Mouse (Mus musculus) erythroblast, adult 5-6 weeks (primary cell): ENCODE results near the gene Drd3. TPM values are rescaled to one million over a fixed set of nuclear protein-coding genes. Genes with fewer than 3 reads are reported as not detected.

ENCODE experiments used
- ATAC-seq: replicated peaks from 2 replicates; pipeline ENCODE4 v1.8.0; 2016; ENCODE audit warnings: moderate number of reproducible peaks, mild to moderate bottlenecking, moderate TSS enrichment, inconsistent platforms; ENCODE audit not compliant: poor library complexity, low FRiP score, severe bottlenecking
- total RNA-seq, 2 experiments: library from RNA; stranded (forward) in 1 of 2; stranded (reverse) in 1 of 2; fragments of 150-400 nt in 1 of 2; fragments of 200-764, 138-1000 nt in 1 of 2; gene quantifications; 2 replicates each; pipeline versions ENCODE4 v1.2.3 to v1.2.4; 2015 to 2017; ENCODE audit warnings: low replicate concordance in 2 of 2

The Drd3 gene
- total RNA-seq, 2 experiments from 2014 or later: not detected

- no peak for ATAC-seq
These were observed 46.4 kb downstream of the Drd3 start for GRCm38 (mm10) chr16:43800119-43800721.

DNA sequence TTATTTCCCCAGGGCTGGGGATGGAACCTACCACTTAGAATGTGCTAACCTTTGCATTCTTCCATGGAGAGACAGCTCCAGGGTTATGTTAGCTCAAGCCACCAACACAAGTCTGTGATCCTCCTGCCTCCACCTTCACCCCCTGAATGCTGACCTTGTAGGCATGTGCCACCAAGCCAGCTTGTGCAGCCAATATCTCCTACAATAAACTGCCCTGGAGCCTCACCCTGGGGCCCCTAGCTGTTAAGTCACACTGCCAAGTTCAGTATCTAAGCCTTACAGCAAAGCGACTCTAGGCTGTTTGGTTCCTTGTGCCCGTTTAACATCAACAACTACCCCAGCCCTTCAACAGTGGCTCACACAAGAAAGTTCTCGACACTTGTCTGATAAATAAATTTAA lies 47.3 kb downstream of the Drd3 start:
- no peak for ATAC-seq

DNA sequence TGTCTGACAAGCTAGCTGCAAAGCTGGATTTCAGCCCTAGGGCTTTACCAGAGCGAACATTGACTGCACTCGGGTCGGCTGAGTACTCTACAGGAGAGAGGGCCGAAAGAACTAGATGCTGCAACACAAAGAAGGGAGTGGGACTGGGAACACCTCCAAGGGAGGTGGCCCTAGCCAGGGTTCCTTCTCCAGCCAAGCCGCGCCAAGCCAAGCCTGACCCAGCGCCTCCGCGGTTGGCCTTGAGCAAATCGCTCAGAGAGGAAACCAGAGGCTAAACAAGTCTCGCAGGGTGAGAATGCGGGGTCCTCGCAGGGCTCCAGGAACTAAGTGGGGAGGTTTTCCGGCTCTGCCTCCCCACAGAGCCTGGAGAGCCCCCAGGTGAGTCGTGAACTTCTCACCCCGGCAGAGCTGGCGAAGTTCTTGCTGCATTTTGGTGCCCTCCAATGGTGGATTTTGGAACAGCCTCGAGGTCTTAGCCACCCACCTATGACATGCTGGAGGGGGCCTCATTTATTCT lies 48.0 kb downstream of the Drd3 start:
- no peak for ATAC-seq

DNA sequence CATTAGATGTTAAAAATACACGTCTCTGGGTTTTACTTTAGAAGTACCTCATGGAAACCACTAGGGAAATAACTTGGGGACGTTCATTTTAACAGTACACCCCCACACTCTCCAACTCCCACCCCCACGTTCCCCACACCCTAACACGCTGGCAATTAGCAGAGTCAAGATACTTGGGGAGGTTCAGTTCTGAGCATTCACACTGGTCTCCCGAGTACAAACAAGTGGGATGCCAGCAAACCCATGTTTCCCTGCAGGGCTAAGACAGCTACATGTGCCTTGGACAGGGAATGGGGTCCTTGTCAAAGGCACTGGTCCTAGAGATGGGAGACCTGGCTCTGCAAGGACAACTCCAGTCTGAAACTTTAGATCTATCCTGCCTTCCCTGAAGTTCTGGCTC lies 48.6 kb downstream of the Drd3 start:
- ATAC-seq: no peak

- ATAC-seq: no peak
These were observed 50.5 kb downstream of the Drd3 start for GRCm38 (mm10) chr16:43804364-43804763.

DNA sequence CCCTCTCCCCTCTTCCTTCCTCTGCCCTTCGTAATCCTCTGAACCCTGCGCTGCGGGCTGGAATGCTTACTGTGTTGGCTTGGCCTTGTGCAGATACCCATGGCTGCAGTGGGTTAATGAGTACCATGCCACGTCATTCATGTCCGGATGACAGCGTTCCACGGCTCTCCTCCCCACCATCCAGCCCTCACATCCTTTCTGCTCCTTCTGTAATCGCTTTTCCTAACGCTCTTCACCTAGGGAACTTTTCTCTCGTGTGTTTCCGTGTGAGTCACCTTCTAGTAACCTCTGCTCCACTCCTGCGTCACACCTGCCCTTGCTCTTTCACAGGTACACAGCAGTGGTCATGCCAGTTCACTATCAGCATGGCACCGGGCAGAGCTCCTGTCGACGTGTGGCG lies 53.2 kb downstream of the Drd3 start:
- no peak for ATAC-seq

- no peak for ATAC-seq
These were observed 55.6 kb downstream of the Drd3 start for GRCm38 (mm10) chr16:43809429-43809828.

GRCm38 (mm10) chr16:43811402-43811801 lies 57.6 kb downstream of the Drd3 start:
- no peak for ATAC-seq

DNA sequence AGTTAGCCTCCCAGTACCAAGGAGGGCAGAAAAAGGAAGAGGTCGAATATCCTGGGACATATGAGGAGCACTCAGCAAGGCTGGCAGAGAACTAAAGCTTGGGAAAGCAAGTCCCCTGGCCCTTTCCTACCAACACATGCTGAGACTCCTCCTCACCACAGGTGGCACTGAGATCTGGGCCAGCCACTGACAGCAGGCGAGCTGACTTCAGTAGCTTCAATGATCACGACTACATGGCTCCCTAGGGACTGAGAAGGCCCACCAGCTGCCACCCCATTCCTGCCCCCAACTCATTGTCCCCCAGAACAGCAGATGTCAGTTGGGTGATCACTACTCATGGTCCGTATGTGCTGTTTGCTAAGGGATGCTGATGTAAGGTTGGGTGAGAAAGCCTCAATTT lies 60.8 kb downstream of the Drd3 start:
- no peak for ATAC-seq

- ATAC-seq: no peak
These were observed 62.5 kb downstream of the Drd3 start for GRCm38 (mm10) chr16:43816321-43816720.

DNA sequence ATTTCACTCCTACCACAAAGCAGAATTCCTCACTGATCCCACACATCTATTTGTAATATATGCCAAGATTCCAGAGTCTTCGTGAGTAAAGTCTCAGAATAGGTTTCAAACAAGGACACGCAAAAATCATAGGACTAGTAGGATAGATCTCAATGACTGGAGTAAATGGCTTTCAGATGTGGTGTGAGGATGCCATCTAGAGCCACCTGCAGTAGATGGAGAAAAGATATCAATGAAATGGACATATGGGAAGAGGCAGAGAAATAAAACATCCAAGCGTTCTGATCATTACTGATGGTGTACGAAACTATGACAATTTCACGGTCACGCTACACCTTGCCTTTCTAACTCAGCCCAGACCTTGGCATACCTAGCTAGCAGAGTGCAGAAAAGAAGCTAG lies 64.6 kb downstream of the Drd3 start:
- no peak for ATAC-seq

GRCm38 (mm10) chr16:43827492-43827891 lies 73.7 kb downstream of the Drd3 start:
- no peak for ATAC-seq

DNA sequence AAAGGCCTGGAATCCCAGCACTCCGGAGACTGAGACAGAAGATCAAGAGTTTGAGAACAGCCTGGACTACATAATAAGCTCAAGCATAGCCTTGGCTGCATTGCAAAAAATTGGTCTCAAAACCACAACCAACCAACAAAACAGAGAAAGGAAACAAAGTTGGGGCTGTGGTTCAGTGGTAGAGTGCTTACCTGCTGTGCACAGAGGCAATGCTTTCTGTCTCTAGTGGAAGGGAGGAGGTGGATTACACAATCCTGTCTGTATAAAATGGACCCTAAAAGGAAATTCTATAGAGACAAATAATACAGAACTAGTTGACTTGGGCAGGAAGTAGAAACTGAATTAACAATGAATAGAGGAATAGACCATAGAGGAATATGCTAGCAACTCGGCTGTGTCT lies 78.1 kb downstream of the Drd3 start:
- no peak for ATAC-seq

- no peak for ATAC-seq
These were observed 87.4 kb downstream of the Drd3 start for GRCm38 (mm10) chr16:43841236-43841635.

GRCm38 (mm10) chr16:43849839-43850238 lies 96.0 kb downstream of the Drd3 start:
- ATAC-seq: no peak

- no peak for ATAC-seq
These were observed 105.2 kb downstream of the Drd3 start for GRCm38 (mm10) chr16:43858941-43859476.

DNA sequence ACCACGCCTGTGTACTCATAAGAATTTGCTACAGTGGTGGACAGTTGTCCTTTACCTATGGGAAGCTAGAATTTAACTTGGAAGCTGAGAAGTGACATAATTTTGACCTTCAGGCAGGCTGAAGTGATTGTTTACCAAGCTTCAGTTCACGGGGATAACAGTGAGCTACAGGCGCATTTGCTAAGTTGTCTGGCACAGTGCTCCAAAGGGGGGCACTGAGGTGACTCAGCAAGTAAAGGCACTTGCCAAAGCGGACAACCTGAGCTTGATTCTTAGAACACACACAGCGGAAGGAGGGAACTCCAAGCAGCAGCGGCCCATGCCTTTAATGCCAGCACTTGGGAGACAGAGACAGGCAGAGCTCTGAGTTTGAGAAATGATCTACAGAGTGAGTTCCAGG lies 106.8 kb downstream of the Drd3 start:
- ATAC-seq: no peak

- no peak for ATAC-seq
These were observed 116.0 kb downstream of the Drd3 start for GRCm38 (mm10) chr16:43869805-43870204.

DNA sequence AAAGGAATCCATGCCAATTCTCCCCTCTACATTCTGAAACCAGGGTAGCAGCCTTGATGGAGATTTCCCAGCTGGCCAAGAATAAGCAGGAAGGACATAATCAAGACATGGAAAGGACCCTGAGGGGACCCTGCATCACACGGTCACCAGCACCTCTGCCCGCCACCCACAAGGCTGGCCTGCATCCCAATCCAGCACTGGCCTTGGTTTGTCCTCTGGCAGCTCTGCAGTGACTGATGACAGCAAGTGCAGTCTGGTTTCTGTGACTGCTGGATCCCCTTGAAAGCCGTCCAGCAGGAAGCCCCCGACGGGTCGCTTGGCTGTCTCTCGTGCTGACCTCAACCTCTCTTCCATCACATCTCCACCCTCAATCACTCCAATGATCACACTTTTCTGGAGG lies 117.6 kb downstream of the Drd3 start:
- ATAC-seq: no peak
